Mouse (Mus musculus) liver, adult (tissue): ENCODE data around the gene Ces3a.

ENCODE experiments used
- GATA4 ChIP-seq: IDR thresholded peaks from 2 replicates; pipeline ENCODE4 v1.6.1; 2014; ENCODE audit warnings: mild to moderate bottlenecking, low read length; ENCODE audit not compliant: insufficient replicate concordance

Ces3a gene

DNA sequence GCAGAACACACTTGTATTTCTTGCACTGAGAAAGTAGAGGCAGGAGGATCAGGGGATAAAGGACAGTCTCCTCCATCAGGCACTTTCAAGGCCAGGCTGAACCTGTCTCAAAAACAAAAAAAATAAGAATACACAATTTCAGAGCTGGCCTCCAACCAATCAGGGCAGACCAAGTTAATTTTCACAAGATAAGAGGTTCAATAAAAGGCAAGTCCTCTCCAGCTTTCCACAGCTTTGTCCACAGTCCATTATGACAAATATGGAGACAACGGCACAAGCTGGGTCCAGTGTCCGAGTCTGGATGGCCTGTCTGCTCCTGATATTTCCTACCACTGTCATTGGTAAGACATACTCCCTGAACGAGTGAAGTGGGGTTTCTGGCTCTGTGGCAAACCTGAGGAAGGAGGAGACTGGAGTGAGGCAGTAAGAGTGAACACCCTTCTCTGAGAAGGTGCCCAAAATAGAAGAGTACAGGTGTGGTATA, at the start of gene Ces3a:
TSS of gene Ces3a (plus strand) at position 231 of the 484 bp plus-strand sequence.
- peak; percentile 39; the same call in 1 of the 2 replicates for TF ChIP-seq GATA4

- no peak for TF ChIP-seq GATA4
Measured at GRCm38 (mm10) chr8:104999183-104999582, 49.2 kb upstream of the Ces3a start.

GRCm38 (mm10) chr8:105000586-105000985, 47.8 kb upstream of the Ces3a start, which contains the start of gene Ces2h:
Ces2h (plus strand) TSS chr8:105000853.
- no peak for TF ChIP-seq GATA4

DNA sequence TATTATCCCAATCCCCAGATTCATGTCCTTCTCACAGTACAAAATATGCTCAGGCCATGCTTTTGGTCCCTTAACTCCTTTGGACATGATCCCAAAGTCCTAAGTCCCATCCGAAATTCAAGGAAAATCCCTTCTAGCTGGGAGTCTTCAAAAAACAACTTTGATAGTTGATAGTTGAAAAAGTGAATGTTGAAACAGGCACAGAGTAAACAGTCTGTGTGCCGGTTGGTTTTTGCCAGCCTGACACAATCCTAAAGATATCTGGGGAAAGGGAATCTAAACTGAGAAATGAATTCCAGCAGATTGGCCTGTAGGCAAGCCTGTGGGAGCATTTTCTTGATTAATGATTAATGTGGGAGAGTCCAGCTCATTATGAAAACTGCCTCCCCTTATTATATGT, 38.4 kb upstream of the Ces3a start:
- TF ChIP-seq GATA4: no peak

- TF ChIP-seq GATA4: no peak
Measured at GRCm38 (mm10) chr8:105011136-105011535, 37.3 kb upstream of the Ces3a start.

DNA sequence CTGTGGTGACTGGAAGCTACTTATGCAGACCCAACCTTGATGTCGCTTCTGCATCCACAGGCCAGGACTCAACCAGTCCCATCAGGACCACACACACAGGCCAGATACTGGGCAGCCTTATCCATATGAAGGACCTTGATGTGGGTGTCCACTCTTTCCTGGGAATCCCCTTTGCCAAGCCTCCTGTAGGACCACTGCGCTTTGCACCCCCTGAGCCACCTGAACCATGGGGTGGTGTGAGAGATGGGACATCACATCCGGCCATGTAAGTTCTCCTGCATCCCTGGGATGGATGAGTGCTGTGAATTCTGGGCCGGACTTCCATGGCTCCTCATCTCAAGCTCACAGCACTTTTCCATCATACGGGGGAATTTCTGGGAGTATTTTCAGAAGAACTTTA, 34.0 kb upstream of the Ces3a start:
- TF ChIP-seq GATA4: no peak

- TF ChIP-seq GATA4: no peak
Measured at GRCm38 (mm10) chr8:105021954-105022353, 26.4 kb upstream of the Ces3a start.

- TF ChIP-seq GATA4: no peak
Measured at GRCm38 (mm10) chr8:105023087-105023486, 25.3 kb upstream of the Ces3a start.

GRCm38 (mm10) chr8:105025050-105025449, 23.4 kb upstream of the Ces3a start:
- no peak for TF ChIP-seq GATA4

DNA sequence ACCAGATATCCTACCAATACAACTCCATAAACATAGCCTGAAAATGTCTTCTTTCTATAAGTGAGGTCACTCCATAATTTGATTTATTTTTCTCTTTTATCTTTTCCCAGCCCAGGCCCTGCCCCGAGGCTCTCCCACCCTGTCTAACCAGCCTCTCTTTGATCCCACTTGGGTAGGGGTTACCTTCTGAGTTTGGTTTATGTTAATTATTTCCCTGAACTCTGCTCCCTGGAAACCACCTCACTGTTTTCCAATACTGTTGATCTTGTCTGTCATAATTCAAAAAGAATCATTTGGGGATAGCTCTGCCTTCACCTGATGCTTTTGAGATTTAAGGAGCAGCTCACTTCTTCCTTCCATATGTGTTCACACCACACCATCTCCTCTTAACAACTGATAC, 4.9 kb upstream of the Ces3a start:
- TF ChIP-seq GATA4: no peak

GRCm38 (mm10) chr8:105045824-105046401, 2.5 kb upstream of the Ces3a start:
- no peak; the same call in 1 of the 2 replicates for TF ChIP-seq GATA4

DNA sequence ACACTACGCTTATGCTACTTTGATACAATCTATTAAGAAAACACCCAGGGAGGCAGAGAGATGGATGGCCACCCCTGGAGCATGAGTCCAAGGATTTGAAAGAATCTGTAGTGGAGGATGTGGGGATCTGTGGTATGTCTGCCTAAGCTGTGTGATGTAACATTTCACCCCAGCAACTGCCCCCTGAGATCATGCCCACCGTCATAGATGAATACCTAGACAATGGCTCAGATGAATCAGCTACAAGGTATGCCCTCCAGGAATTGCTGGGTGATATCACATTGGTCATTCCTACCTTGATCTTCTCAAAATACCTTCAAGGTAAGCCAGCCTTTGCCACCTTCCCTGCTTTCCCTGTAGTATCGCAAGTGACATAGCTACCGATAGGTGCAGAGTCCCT, 7.8 kb downstream of the Ces3a start:
- TF ChIP-seq GATA4: no peak

DNA sequence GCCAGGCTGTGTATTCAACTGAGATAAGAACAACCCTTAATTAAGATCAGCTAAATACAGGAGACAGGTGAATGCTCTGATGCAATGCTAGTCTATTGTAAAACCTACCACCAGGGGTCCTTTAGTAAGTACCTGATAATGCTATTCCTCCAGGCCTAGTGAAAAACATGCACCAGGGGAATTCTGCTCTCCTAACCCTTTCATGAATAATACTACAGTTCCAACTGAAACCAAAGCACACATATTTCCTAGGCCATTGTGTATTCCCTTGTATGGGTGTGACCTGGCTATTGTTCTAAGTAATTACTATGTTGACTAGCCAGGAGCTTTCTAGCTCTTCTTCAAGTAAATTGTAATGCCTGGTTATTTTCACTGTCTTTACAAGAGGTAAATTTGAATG, 11.7 kb downstream of the Ces3a start:
- TF ChIP-seq GATA4: no peak

- TF ChIP-seq GATA4: no peak
Measured at GRCm38 (mm10) chr8:105066761-105067160, 18.4 kb downstream of the Ces3a start.

GRCm38 (mm10) chr8:105068971-105069370, 20.6 kb downstream of the Ces3a start:
- TF ChIP-seq GATA4: no peak

- TF ChIP-seq GATA4: no peak
Measured at GRCm38 (mm10) chr8:105076601-105077000, 28.2 kb downstream of the Ces3a start.

DNA sequence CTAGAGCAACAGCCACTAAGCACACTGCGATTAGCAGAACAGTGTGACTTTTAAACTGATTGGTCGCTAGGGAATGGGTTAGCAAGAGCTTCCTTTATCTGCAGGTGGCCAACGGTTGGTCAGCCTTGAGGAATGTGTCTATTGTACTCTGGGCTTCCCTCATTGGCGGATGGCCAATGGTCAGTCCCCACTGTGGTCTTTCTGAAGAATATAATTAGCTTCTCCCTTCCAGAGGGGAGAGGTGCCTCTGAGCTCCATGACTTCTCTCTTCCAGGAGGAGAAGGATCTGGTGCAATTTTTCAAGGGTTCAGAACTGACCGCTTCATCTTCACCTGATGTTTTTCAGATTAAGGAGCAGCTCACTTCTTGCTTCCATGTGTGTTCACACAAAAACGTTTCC, 28.7 kb downstream of the Ces3a start:
- no peak for TF ChIP-seq GATA4
